Mouse (Mus musculus) heart, postnatal 0 days (tissue): Measurements from ENCODE around the gene Tigd4. TPM values are rescaled to one million over a fixed set of nuclear protein-coding genes. Genes with fewer than 3 reads are reported as not detected.

Source experiments
- ATAC-seq: fragments of 200-750 bp; cut with Nextera tagmentation; 2 replicates; pipeline ENCODE4 v1.8.0; 2017; ENCODE audit warnings: low read depth, moderate number of reproducible peaks, moderate library complexity; ENCODE audit not compliant: insufficient read depth
- DNase-seq: peaks from one replicate; pipeline ENCODE4 v3.0.0-alpha.2; 2016; ENCODE audit warnings: low spot score
- H3K27ac ChIP-seq: fragments of 300-500 bp; sonication (generic); 2 replicates; pipeline ENCODE4 v1.5.1; 2014; ENCODE audit warnings: low read depth, mild to moderate bottlenecking
- H3K27me3 ChIP-seq: fragments of 300-500 bp; sonication (generic); 2 replicates; pipeline ENCODE4 v1.6.1; 2014; ENCODE audit warnings: low read length, mixed read lengths; ENCODE audit not compliant: control insufficient read depth, insufficient read depth
- H3K36me3 ChIP-seq: fragments of 300-500 bp; sonication (generic); replicated peaks from 2 replicates; pipeline ENCODE4 v1.6.1; 2014; ENCODE audit warnings: low read length, mixed read lengths; ENCODE audit not compliant: control insufficient read depth, insufficient read depth
- H3K4me1 ChIP-seq: fragments of 300-500 bp; sonication (generic); 2 replicates; pipeline ENCODE4 v1.6.1; 2014; ENCODE audit warnings: antibody characterized with exemption; ENCODE audit not compliant: control insufficient read depth, insufficient read depth
- H3K4me2 ChIP-seq: fragments of 300-500 bp; sonication (generic); 2 replicates; pipeline ENCODE4 v1.6.1; 2014; ENCODE audit warnings: low read depth, mild to moderate bottlenecking, low read length, moderate library complexity
- H3K4me3 ChIP-seq: fragments of 300-500 bp; sonication (generic); 2 replicates; pipeline ENCODE4 v1.5.1; 2014; ENCODE audit warnings: low read depth, low read length
- H3K9ac ChIP-seq: fragments of 300-500 bp; sonication (generic); replicated peaks from 2 replicates; pipeline ENCODE4 v1.6.1; 2014; ENCODE audit warnings: low read depth, low read length, mixed read lengths
- H3K9me3 ChIP-seq: fragments of 300-500 bp; sonication (generic); replicated peaks from 2 replicates; pipeline ENCODE4 v1.6.1; 2016; ENCODE audit warnings: low read length; ENCODE audit not compliant: control insufficient read depth
- CTCF ChIP-seq: IDR thresholded peaks from 2 replicates; pipeline ENCODE4 v1.5.1; 2016; ENCODE audit warnings: antibody characterized with exemption, control low read depth, low read depth
- EP300 ChIP-seq: IDR thresholded peaks from 2 replicates; pipeline ENCODE4 v1.6.1; 2016; ENCODE audit warnings: antibody characterized with exemption, low read depth
- WGBS: fragments of 180-500 bp; shearing (Covaris S2); extraction: QIAGEN DNeasy Blood & Tissue Kit; methylation state at CpG from one replicate; pipeline ENCODE4 v1.1.7; 2014; 5-methylcytosine and 5-hydroxymethylcytosine counted together
- polyA plus RNA-seq: library from polyadenylated mRNA; unstranded; fragments of >200 nt; fragmentation: Nextera tagmentation; extraction: Ambion mirVana; gene quantifications from 2 replicates; pipeline ENCODE4 v1.2.1, GENCODE M21; 2015
- total RNA-seq: library from RNA; depleted of rRNA; stranded (reverse); fragments of >200 nt; gene quantifications from 2 replicates; pipeline ENCODE4 v1.2.3, GENCODE M21; 2014; ENCODE audit warnings: low replicate concordance

Tigd4 gene
- total and polyA plus RNA-seq, 2 experiments from 2014 or later, result 0.34 to 1.3 TPM

GRCm38 (mm10) chr3:84582023-84582912 is 11.1 kb upstream of the Tigd4 start, which contains the start of gene Arfip1:
Arfip1 (minus strand) TSS chr3:84582625.
- Histone ChIP-seq H3K36me3 (no peaks in the 10 kb centered on the region), H3K27ac (peak within 1 kb of the TSS; percentile 87), H3K4me3 (peak within 1 kb of the TSS; percentile 61), H3K27me3 (no peaks in the 10 kb centered on the region), H3K4me1 (peaks cover 50% of the 10 kb centered on the region), H3K4me2 (peak within 1 kb of the TSS; percentile 64), H3K9me3 (no peaks in the 10 kb centered on the region), H3K9ac (peak within 1 kb of the TSS; percentile 68)
- TF ChIP-seq CTCF, result no peak
- no peak; the same call in 1 of the 2 replicates for TF ChIP-seq EP300
- peak; percentile 95 for ATAC-seq
- WGBS, result under 1% methylated on average over 70 of the region's 70 CpGs
- peak; percentile 95 for DNase-seq

GRCm38 (mm10) chr3:84582913-84583276 is 10.5 kb upstream of the Tigd4 start:
- TF ChIP-seq EP300 (0 out of 2 replicates have a peak, but pooled peaks have one; percentile 12), CTCF (no peak)
- Histone ChIP-seq H3K36me3 (no peaks in the 10 kb centered on the region), H3K4me1 (peaks cover 56% of the 10 kb centered on the region), H3K27ac (peak overlapping the region; percentile 87), H3K9ac (peak overlapping the region; percentile 68), H3K4me3 (peak overlapping the region; percentile 61), H3K4me2 (peak overlapping the region; percentile 64), H3K27me3 (no peaks in the 10 kb centered on the region), H3K9me3 (no peaks in the 10 kb centered on the region)
- DNase-seq, result no peak
- under 1% methylated on average over 27 of the region's 27 CpGs for WGBS
- ATAC-seq, result no peak

DNA sequence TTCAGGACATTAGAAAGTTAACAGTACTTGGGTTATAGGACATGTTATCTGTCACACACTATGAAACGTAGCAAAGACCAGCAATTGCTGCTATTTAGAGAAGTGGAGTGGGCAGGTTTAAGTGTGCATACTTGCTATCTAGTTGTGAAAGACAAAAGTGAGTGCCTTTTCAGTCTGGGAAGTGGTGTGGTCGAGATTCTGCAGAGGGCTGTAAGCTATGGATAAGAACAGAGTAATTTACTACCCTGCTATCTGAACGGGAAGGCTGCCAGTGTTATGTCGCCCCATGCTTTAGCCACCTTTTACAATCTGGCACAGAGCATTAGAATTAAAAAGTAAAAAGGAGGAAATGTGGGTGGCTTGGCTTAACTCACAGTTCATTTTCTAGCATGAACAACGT is 6.6 kb upstream of the Tigd4 start:
- Histone ChIP-seq H3K4me3 (no peak overlapping the region), H3K9ac (no peak overlapping the region), H3K27ac (peak overlapping the region; percentile 93), H3K27me3 (no peaks in the 10 kb centered on the region), H3K4me1 (peaks cover 30% of the 10 kb centered on the region), H3K9me3 (no peaks in the 10 kb centered on the region), H3K4me2 (no peak overlapping the region), H3K36me3 (no peaks in the 10 kb centered on the region)
- ATAC-seq (peak; percentile 36), DNase-seq (peak; percentile 88)
- 16% methylated on average over 5 of the region's 5 CpGs for WGBS
- TF ChIP-seq CTCF, result no peak
- peak; percentile 81 for TF ChIP-seq EP300

- ATAC-seq, result no peak
- DNase-seq, result no peak
- H3K4me3 ChIP-seq, result peak overlapping the region; percentile 43
- peak overlapping the region; percentile 64 for H3K4me2 ChIP-seq
- peak overlapping the region; percentile 17 for H3K9ac ChIP-seq
- WGBS, result 10% methylated on average over 23 of the region's 23 CpGs
- TF ChIP-seq EP300 (no peak), CTCF (no peak)
- no peaks in the 10 kb centered on the region for H3K9me3 ChIP-seq
- H3K27ac ChIP-seq, result no peak overlapping the region
- H3K27me3 ChIP-seq, result no peaks in the 10 kb centered on the region
- H3K4me1 ChIP-seq, result peaks cover 6% of the 10 kb centered on the region
- H3K36me3 ChIP-seq, result no peaks in the 10 kb centered on the region
These were observed 1.7 kb downstream of the Tigd4 start for GRCm38 (mm10) chr3:84594894-84595676.

GRCm38 (mm10) chr3:84595677-84596234 is 2.4 kb downstream of the Tigd4 start:
- WGBS, result 43% methylated on average over 5 of the region's 5 CpGs
- H3K4me3 ChIP-seq, result peak overlapping the region; percentile 43
- peak overlapping the region; percentile 17 for H3K9ac ChIP-seq
- no peak overlapping the region for H3K27ac ChIP-seq
- no peaks in the 10 kb centered on the region for H3K9me3 ChIP-seq
- H3K4me2 ChIP-seq, result peak overlapping the region; percentile 64
- no peak for DNase-seq
- no peaks in the 10 kb centered on the region for H3K27me3 ChIP-seq
- TF ChIP-seq EP300 (no peak), CTCF (no peak)
- H3K4me1 ChIP-seq, result peaks cover 6% of the 10 kb centered on the region
- H3K36me3 ChIP-seq, result no peaks in the 10 kb centered on the region
- no peak for ATAC-seq
